Mouse (Mus musculus): ENCODE results near the gene Olfr10. TPM values are rescaled to one million over a fixed set of nuclear protein-coding genes. Genes with fewer than 3 reads are reported as not detected.

Gene Olfr10
- polyA plus RNA-seq, 1 experiment from 2014 or later, result not detected

GRCm38 (mm10) chr11:49263149-49263548 lies 41.4 kb upstream of the Olfr10 start:
- no peak overlapping the region for H3K4me3 ChIP-seq (ENCODE audit: low read depth, low read length)
- peaks cover 28% of the 10 kb centered on the region for H3K4me1 ChIP-seq (ENCODE audit: insufficient read depth)
- no peak overlapping the region for H3K4me2 ChIP-seq (ENCODE audit: low read depth, low read length)
- no peak overlapping the region for H3K27ac ChIP-seq (ENCODE audit: low read depth)
- peaks cover 50% of the 10 kb centered on the region for H3K36me3 ChIP-seq (replicated peaks; ENCODE audit: insufficient read depth, low read length)
- H3K9ac ChIP-seq (replicated peaks), result no peak overlapping the region
- H3K27me3 ChIP-seq (ENCODE audit: insufficient read depth, low read length), result no peaks in the 10 kb centered on the region
- no peak for DNase-seq
- TF ChIP-seq CTCF (IDR thresholded peaks at IDR 0.05; ENCODE audit: low read depth) (no peak), EP300 (IDR thresholded peaks at IDR 0.05; ENCODE audit: low read depth) (no peak)
- H3K9me3 ChIP-seq (ENCODE audit: low read length), result no peaks in the 10 kb centered on the region
- WGBS (ENCODE audit: insufficient replicate concordance), result 85% methylated on average over 6 of the region's 6 CpGs
- ATAC-seq, result no peak

GRCm38 (mm10) chr11:49264081-49264480 lies 40.5 kb upstream of the Olfr10 start:
- Histone ChIP-seq H3K27ac (ENCODE audit: low read depth) (0 out of 2 replicates have a peak overlapping the region, but pooled peaks have one; percentile 16), H3K4me3 (ENCODE audit: low read depth, low read length) (no peak overlapping the region), H3K9me3 (ENCODE audit: low read length) (no peaks in the 10 kb centered on the region), H3K27me3 (ENCODE audit: insufficient read depth, low read length) (no peaks in the 10 kb centered on the region), H3K4me2 (ENCODE audit: low read depth, low read length) (no peak overlapping the region), H3K36me3 (replicated peaks; ENCODE audit: insufficient read depth, low read length) (peaks cover 46% of the 10 kb centered on the region), H3K9ac (replicated peaks) (no peak overlapping the region), H3K4me1 (ENCODE audit: insufficient read depth) (peaks cover 24% of the 10 kb centered on the region)
- ATAC-seq (no peak), DNase-seq (no peak)
- 89% methylated on average over 7 of the region's 7 CpGs for WGBS (ENCODE audit: insufficient replicate concordance)
- TF ChIP-seq CTCF (IDR thresholded peaks at IDR 0.05; ENCODE audit: low read depth) (no peak), EP300 (IDR thresholded peaks at IDR 0.05; ENCODE audit: low read depth) (no peak)

- TF ChIP-seq EP300 (IDR thresholded peaks at IDR 0.05; ENCODE audit: low read depth), result no peak
- no peak for TF ChIP-seq CTCF (IDR thresholded peaks at IDR 0.05; ENCODE audit: low read depth)
- H3K4me2 ChIP-seq (ENCODE audit: low read depth, low read length), result no peak overlapping the region
- H3K9me3 ChIP-seq (ENCODE audit: low read length), result no peaks in the 10 kb centered on the region
- no peak overlapping the region for H3K9ac ChIP-seq (replicated peaks)
- H3K4me3 ChIP-seq (ENCODE audit: low read depth, low read length), result no peak overlapping the region
- H3K4me1 ChIP-seq (ENCODE audit: insufficient read depth), result peaks cover 24% of the 10 kb centered on the region
- peaks cover 42% of the 10 kb centered on the region for H3K36me3 ChIP-seq (replicated peaks; ENCODE audit: insufficient read depth, low read length)
- no peaks in the 10 kb centered on the region for H3K27me3 ChIP-seq (ENCODE audit: insufficient read depth, low read length)
- WGBS (ENCODE audit: insufficient replicate concordance), result 64% methylated on average over 11 of the region's 11 CpGs
- no peak overlapping the region for H3K27ac ChIP-seq (ENCODE audit: low read depth)
- ATAC-seq, result no peak
- no peak for DNase-seq
Observed at GRCm38 (mm10) chr11:49264622-49265021, 39.9 kb upstream of the Olfr10 start.

GRCm38 (mm10) chr11:49265101-49265500 lies 39.4 kb upstream of the Olfr10 start:
- ATAC-seq, result no peak
- Histone ChIP-seq H3K4me1 (ENCODE audit: insufficient read depth) (peaks cover 23% of the 10 kb centered on the region), H3K9me3 (ENCODE audit: low read length) (no peaks in the 10 kb centered on the region), H3K36me3 (replicated peaks; ENCODE audit: insufficient read depth, low read length) (peaks cover 42% of the 10 kb centered on the region), H3K27me3 (ENCODE audit: insufficient read depth, low read length) (no peaks in the 10 kb centered on the region), H3K4me3 (ENCODE audit: low read depth, low read length) (no peak overlapping the region), H3K27ac (ENCODE audit: low read depth) (no peak overlapping the region), H3K4me2 (ENCODE audit: low read depth, low read length) (no peak overlapping the region), H3K9ac (replicated peaks) (no peak overlapping the region)
- 79% methylated on average over 8 of the region's 8 CpGs for WGBS (ENCODE audit: insufficient replicate concordance)
- no peak for TF ChIP-seq EP300 (IDR thresholded peaks at IDR 0.05; ENCODE audit: low read depth)
- no peak for DNase-seq

GRCm38 (mm10) chr11:49266671-49267070 lies 37.9 kb upstream of the Olfr10 start:
- Histone ChIP-seq H3K27me3 (ENCODE audit: insufficient read depth, low read length) (no peaks in the 10 kb centered on the region), H3K36me3 (replicated peaks; ENCODE audit: insufficient read depth, low read length) (peaks cover 26% of the 10 kb centered on the region), H3K4me3 (ENCODE audit: low read depth, low read length) (no peak overlapping the region), H3K27ac (ENCODE audit: low read depth) (peak overlapping the region; percentile 88), H3K9me3 (ENCODE audit: low read length) (no peaks in the 10 kb centered on the region), H3K9ac (replicated peaks) (no peak overlapping the region; the same call in 1 of the 2 replicates), H3K4me1 (ENCODE audit: insufficient read depth) (peaks cover 12% of the 10 kb centered on the region), H3K4me2 (ENCODE audit: low read depth, low read length) (no peak overlapping the region)
- 55% methylated on average over 6 of the region's 6 CpGs for WGBS (ENCODE audit: insufficient replicate concordance)
- TF ChIP-seq CTCF (IDR thresholded peaks at IDR 0.05; ENCODE audit: low read depth) (no peak), EP300 (IDR thresholded peaks at IDR 0.05; ENCODE audit: low read depth) (0 out of 2 replicates have a peak, but pooled peaks have one; percentile 23)
- ATAC-seq (peak; percentile 85), DNase-seq (no peak)

GRCm38 (mm10) chr11:49267316-49267715 lies 37.2 kb upstream of the Olfr10 start:
- no peak for DNase-seq
- H3K27ac ChIP-seq (ENCODE audit: low read depth), result peak overlapping the region; percentile 88
- peak; percentile 6; the same call in 1 of the 2 replicates for ATAC-seq
- no peak overlapping the region for H3K9ac ChIP-seq (replicated peaks)
- TF ChIP-seq EP300 (IDR thresholded peaks at IDR 0.05; ENCODE audit: low read depth) (no peak), CTCF (IDR thresholded peaks at IDR 0.05; ENCODE audit: low read depth) (no peak)
- no peak overlapping the region for H3K4me3 ChIP-seq (ENCODE audit: low read depth, low read length)
- 83% methylated on average over 10 of the region's 10 CpGs for WGBS (ENCODE audit: insufficient replicate concordance)
- H3K4me2 ChIP-seq (ENCODE audit: low read depth, low read length), result no peak overlapping the region
- peaks cover 11% of the 10 kb centered on the region for H3K4me1 ChIP-seq (ENCODE audit: insufficient read depth)
- H3K9me3 ChIP-seq (ENCODE audit: low read length), result no peaks in the 10 kb centered on the region
- peaks cover 20% of the 10 kb centered on the region for H3K36me3 ChIP-seq (replicated peaks; ENCODE audit: insufficient read depth, low read length)
- no peaks in the 10 kb centered on the region for H3K27me3 ChIP-seq (ENCODE audit: insufficient read depth, low read length)
